Mouse (Mus musculus) adrenal gland (tissue): ENCODE results near the gene Meis1.

Source experiments
- intact Hi-C: fragments of 180-260 bp; cut with DNase I; formaldehyde crosslinking; loops from one replicate; pipeline ENCODE4 v1.15.1; 2025

Meis1 gene

GRCm38 (mm10) chr11:19015731-19016461 is 2.9 kb downstream of the Meis1 start:
- intact Hi-C loops, result loop anchor here (5.0 to 10.0 kb wide), 2 partner anchors 264 to 1331 kb away; no protein-coding TSS in a partner anchor

- intact Hi-C loops, result loop anchor here (5.0 to 10.0 kb wide), 2 partner anchors 263 to 1331 kb away; no protein-coding TSS in a partner anchor
Observed at GRCm38 (mm10) chr11:19015381-19015730, 3.4 kb downstream of the Meis1 start.

- intact Hi-C loops, result loop anchor here (5.0 to 10.0 kb wide), 2 partner anchors 262 to 1330 kb away; no protein-coding TSS in a partner anchor
Observed at GRCm38 (mm10) chr11:19014441-19015161, 4.2 kb downstream of the Meis1 start.

GRCm38 (mm10) chr11:19014113-19014440 is 4.7 kb downstream of the Meis1 start:
- intact Hi-C loops, result loop anchor here (10.0 kb wide), 1 partner anchor 1329 kb away; no protein-coding TSS in a partner anchor

- intact Hi-C loops, result loop anchor here (10.0 kb wide), 1 partner anchor 1329 kb away; no protein-coding TSS in a partner anchor
Observed at GRCm38 (mm10) chr11:19013141-19014112, 5.4 kb downstream of the Meis1 start.

- intact Hi-C loops, result loop anchor here (10.0 kb wide), 1 partner anchor 1328 kb away; no protein-coding TSS in a partner anchor
Observed at GRCm38 (mm10) chr11:19012463-19013115, 6.2 kb downstream of the Meis1 start.

GRCm38 (mm10) chr11:19012001-19012400 is 6.8 kb downstream of the Meis1 start:
- intact Hi-C loops, result loop anchor here (10.0 kb wide), 1 partner anchor 1327 kb away; no protein-coding TSS in a partner anchor

- intact Hi-C loops, result loop anchor here (10.0 kb wide), 1 partner anchor 1326 kb away; no protein-coding TSS in a partner anchor
Observed at GRCm38 (mm10) chr11:19011108-19011805, 7.5 kb downstream of the Meis1 start.

GRCm38 (mm10) chr11:19010396-19010811 is 8.4 kb downstream of the Meis1 start:
- intact Hi-C loops, result loop anchor here (10.0 kb wide), 1 partner anchor 1326 kb away; no protein-coding TSS in a partner anchor

GRCm38 (mm10) chr11:19009536-19010395 is 9.0 kb downstream of the Meis1 start:
- intact Hi-C loops, result loop anchor here (10.0 kb wide), 1 partner anchor 1325 kb away; no protein-coding TSS in a partner anchor

GRCm38 (mm10) chr11:19008610-19009384 is 10.0 kb downstream of the Meis1 start:
- intact Hi-C loops, result no loop called here

GRCm38 (mm10) chr11:19007541-19008424 is 11.0 kb downstream of the Meis1 start:
- intact Hi-C loops, result no loop called here

- intact Hi-C loops, result no loop called here
Observed at GRCm38 (mm10) chr11:19007068-19007467, 11.7 kb downstream of the Meis1 start.

- intact Hi-C loops, result no loop called here
Observed at GRCm38 (mm10) chr11:19005913-19006693, 12.7 kb downstream of the Meis1 start.

GRCm38 (mm10) chr11:19005007-19005912 is 13.5 kb downstream of the Meis1 start:
- intact Hi-C loops, result no loop called here
